Mouse (Mus musculus): ENCODE data around the gene Mpig6b.

Gene Mpig6b

DNA sequence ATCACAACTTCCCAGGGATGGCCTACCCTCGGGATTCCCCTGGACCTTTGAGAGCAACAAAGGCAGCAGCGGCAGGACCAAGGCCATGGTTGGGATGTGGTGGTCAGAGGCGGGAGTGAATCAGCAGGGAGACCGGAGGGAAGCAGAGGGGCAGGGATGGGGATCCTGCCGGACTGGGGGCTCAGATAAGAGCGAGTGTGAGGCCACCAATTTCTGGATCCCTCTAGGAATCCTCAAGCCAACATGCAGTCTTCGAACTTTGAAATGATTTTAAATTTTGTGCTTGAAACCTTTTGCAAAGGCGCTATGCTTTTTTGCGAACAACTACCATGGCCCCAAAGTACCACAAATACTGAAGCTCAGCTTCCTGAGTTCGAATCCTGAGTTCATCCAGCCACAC is at the start of gene Mpig6b:
Gene Mpig6b, minus strand, starts transcription at position 101 of the 400 bp plus-strand sequence.
- DNase-seq = no peak

DNA sequence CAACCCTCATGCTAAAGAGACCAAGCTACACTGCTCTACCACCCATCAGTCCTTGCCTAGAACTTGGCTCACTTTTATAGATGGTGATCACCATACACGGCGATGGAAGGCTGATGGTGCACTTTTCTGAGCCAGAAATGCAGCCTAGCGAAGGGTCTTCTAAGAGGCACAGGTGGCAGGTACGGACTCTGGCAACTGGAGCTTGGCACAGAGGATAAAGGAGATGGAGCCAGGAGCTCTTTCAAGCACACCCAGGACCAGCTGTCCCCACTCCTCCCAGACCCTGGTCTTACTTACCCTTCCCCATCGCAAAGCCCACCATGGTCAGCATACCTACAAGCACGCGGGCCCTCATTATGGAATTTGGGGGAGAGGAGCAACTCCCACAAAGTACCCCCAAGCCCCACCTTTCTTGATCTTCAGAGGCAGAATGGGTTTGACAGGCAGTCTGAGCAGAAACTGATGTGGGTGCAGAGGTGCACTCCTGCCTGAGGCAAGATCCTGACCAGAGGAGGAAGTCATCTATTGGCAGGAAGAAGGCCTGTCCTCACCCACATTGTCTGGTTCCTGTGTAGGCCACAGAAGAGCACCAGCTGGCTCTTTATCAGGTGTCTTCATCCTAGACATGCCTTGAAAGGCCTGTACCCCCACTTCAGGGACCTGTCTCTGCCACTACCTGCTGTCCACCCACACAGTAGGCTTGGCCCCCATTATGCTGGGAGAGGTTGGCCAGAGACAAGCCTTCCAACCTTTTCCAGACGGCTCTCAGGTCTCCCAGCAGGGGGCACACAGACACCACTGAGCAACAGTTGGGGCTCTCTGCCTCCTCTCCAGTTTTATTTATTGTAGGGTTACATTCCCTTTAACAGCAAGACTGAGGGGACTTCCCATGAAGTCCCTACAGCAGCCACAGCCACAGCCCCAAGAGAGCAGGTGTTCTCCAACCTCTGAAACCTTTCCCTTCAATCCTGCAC is 49.3 kb upstream of the Mpig6b start, which contains the start of gene Ly6g5b:
Gene Ly6g5b, minus strand, starts transcription at position 383 of the 974 bp plus-strand sequence.
- DNase-seq = peak; percentile 49

DNA sequence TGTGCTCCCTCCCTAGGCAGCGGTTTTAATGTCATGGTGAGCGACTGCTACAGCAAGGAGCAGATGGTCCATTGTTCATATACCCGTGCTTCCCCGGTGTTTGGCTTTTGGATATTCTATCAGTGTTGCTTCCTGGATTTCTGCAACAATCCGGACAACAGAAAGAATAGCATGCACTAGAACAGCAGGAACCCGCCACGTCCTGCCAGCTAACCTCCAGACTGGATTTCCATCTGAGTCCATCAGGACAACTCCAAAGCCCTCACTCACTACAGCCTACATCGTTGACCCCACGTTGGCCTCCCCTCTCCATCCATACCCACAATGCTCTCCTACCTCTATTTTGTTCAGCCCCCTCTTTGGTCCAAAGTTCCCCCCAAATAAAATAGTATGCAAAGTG is 45.8 kb upstream of the Mpig6b start:
- no peak for DNase-seq

DNA sequence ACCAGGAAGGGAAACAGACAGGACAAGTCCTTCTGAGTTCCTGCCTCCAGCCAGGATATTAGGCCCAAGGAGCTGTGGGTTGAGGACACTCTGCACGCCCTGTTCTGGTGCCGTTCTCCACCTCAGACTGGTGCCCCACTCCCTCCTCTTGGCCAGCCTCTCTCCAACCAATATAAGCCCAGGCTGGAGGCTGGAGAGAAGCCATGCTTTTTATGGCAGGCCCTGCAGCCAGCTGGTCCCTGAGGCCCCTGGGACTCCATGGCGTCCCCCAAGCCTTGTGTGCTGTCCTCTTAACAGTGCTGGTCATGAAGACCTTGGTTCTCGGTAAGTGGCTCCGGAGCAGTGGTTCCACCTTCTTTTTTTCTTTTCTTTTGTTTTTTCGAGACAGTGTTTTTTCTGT is 42.1 kb upstream of the Mpig6b start, which contains the start of gene Ly6g5c:
Gene Ly6g5c, plus strand, starts transcription at position 183 of the 400 bp plus-strand sequence.
- DNase-seq = no peak

DNA sequence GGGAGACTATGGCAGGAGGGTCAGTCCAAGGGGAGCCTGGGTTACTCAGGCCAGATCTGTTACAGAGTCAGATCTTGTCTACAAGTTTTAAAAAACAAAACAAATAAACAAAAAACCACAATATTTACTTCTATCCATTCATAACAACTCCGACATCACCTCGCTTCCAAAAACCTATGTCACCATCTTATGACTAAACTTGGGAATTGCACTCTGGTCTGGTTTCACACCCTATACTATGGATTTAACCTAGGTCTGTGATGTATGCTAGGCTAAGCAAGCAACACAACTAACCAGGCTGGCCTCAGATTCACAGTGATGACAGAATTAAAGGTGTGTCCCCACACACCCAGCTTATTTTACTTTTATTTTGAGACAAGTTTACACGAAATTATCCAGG is 40.5 kb upstream of the Mpig6b start:
- DNase-seq = no peak

DNA sequence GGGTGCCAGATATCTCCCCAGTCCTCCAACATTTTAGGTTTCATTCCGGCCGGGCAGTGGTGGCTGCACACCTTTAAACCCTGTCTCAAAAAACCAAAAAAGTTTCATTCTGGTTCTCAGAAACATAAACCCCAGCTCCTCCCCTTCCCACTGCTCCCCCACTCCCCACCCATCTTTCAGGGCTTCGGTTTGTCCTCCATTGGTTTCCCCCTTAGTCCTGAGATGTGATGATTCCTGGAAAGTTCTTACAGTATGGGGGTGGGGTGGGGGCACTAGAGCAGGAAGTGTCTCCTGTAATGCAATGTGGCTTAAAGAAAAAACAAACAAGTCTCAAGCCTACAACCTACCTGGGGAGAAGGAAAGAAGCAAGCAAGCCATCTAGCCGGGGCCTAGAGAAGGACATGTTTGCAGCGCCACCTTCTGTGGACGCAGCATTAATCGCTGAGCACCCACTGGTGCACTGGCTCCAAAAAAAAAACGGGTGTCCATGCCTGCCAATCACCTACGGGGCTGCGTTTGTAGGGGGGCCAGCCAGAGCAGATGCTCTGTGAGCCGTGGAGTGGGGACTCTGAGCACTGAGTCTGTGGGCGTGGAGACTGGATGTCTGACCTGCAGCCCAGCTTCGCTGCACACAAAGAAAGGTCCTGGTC is 39.9 kb upstream of the Mpig6b start:
- DNase-seq = peak; percentile 73

DNA sequence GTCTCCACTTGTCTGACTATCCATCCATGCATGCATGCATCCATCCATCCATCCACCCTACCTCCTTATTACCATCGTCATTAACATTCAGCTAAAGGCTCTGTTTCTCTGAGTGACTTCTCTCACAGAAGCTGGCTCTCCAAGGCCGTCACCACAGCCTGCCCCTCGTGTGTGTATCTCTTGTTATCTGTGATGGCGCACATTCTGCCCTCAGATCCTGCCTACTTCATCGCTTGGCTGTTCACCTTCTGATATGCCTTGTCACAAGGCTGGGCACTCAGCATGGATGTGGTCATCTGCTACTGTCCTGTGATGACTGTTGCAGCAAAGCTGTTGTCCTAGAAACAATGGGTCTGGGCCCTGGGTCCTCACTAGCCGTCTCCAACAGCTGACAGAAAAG is 38.8 kb upstream of the Mpig6b start:
- no peak for DNase-seq

DNA sequence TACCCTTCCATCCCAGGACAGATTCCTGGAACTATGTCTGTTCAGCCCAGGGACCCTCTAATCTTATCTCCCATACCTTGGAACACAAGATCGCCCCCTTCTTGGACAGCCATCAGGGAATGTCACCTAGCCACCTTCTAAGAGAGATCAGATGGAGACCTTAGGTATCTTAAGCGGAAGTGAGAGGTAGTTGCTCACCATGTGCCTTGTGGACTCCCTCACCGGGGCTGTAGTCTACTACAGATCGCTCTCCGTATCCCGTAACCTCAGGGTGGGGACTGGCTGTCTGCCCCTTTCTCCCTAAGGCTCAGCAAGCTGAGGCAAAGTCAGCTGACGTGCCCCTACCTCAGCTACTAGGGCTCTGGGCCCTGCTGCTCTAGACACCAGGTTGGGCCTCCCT is 38.1 kb upstream of the Mpig6b start:
- no peak for DNase-seq

DNA sequence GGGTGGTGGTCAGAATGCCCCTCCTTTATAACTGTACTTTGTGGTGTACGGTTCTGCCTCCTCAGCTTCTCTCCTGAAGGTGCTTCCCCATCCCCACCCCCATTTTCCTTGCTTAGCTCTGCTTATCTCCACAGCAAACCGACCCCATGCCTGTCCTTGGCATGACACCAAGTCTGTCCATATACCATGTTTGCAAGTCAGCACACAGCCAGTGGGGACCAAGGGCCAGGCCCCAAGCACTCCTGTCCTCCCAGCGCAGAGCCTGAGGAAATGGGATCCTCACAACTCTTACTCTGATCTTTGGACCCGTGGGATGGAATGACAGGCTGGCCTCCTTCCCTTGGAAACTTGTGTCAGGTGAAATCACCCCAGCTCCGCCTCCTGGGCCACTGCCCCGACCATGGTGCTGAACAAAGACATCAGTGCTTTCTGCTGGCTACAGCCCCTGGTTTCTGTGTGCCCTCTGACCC is 37.3 kb upstream of the Mpig6b start:
- DNase-seq = peak; percentile 69

DNA sequence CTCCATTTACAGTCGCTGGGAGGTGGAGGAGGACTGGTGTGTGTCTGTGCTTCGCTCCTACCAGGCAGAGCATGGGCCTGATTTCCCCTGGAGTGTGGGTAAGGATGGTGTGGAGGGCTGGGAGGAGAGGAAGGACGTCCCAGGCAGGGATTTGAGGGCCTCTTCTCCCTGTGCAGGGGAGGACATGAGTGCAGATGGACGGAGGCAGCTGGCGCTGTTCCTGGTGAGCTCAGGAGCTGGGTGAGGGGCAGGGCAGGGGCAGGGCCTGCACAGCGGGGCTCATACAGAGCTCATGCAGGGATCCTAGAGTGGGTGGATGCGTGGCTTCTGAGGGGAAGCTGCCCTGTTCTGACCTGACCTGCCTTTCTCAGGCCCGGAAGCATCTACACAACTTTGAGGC is 36.3 kb upstream of the Mpig6b start:
- no peak for DNase-seq

DNA sequence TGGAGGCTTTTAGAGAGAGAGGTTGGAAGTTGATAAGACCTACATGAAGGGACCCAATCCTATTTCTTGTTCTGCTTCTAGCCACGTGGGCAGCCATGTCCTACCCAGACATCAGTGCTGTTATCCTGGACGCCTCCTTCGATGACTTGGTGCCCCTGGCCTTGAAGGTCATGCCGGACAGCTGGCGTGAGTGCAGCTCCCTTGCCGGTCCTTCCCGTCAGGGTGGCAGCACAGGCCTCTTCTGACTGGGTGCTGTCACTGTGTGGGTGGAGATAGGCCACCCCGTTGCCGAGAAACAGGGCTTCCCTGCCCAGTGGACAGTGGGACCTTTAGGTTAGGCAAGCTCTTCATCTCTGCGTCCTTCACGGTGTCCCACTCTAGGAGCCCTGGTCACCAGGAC is 35.2 kb upstream of the Mpig6b start:
- DNase-seq = no peak

DNA sequence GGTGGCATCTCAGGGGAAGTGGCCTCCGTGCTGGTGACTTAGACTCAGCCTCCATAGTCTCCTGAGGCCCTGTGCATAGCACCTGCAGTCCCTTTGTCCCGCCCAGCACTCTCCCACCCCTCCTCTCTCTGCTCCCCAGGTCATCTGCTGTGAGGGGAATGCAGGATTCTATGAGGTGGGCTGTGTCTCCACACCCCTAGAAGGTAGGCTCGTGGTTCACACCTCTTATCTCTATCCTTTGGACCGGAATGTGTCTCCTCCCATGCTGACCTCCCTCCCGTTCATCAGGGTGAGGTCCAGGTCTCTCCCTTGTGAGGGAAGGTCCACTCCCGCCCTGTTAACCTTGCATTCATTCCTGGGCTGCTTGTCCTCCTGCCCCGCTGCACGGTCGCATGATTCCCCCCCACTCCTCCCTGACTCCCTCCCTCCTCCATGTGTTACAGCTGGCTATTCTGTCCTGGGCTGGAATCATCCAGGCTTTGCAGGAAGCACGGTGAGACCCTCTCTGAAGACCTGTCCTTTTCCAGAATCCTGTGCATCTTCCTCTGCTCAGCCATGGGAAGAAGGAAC is 34.3 kb upstream of the Mpig6b start:
- peak; percentile 61 for DNase-seq

DNA sequence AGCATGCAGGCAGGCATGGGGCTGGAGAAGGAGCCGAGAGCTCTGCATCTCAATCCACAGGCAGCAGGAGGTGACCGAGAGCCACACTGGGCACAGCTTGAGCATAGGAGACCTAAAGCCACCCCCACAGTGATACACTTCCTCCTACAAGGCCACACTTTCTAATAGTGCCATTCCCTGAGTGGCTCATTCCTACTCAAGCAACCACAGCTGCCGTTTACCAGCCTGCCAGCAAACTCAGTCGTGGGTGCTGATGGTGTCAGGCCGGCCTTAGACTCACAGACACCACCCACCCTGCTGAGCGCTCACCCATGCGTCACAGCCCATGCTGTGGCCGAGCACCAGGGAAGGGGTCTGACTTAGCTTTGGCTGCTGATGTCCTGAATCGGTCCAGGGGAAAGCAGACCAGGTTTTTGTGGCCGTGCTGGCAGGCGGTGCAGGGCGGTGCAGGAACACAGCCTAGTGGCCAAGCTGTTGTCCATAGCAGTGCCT is 31.2 kb upstream of the Mpig6b start:
- DNase-seq = peak; percentile 60

DNA sequence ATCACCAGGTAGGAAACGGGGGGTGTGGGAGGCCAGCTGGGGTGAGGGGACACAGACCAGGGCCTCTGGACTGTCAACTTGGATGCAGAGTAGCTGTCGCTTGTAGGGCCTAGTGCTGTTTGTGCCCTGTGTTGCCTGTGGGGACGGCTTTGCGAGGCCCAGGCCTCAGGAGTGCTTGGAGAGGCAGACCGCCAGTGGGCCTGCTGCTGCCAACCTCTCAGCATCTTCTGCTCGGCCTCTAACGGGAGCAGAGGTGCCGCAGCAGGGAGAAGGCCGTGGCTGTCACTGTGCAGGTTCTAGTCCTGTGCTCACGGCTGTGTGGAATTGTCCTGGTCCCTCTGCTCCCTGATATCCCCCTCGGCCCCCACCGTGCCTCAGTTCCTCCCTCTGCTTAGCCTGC is 30.6 kb upstream of the Mpig6b start:
- DNase-seq = no peak

DNA sequence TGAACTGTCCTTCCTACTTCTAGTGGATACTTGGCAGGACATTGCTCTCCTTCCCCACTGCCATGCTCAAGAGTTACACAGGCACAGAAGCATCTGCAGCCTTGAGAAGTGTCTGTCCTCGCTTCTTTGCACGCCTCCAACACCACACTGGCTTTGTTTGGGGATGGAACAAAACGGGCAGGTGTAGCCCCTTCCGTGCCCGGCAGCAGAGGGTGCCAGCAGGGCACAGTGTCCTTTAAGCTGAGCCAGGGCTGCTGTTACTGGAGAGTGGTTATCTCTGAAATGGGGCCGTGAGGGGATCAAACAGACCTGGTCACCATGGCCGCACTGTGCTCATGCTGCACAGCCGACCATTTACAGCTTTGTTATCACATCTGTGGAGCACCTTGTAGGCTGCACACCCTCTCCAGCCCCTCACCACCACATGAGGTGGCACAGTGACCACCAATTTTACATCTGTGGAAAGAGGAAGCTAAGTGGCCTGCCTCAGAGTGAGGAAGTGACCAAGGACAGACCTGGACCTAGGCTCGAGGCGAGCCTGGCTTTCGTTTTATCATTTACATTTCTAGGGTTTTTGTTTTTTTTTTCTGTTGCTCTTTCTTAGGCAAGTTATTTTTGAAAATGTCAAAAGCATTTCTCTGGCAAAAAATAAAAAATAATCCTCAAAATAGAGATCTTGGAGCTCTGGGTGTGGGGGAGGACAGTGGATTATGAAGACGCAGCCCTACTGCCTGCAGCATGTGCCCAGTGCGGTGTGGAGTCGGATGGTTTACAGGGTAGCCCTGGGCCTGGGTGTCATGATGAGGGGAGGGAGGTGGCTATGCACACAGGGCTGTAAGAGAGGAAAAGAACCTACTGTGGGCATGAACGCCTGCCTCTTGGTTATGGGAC is 28.7 kb upstream of the Mpig6b start:
- no peak for DNase-seq

DNA sequence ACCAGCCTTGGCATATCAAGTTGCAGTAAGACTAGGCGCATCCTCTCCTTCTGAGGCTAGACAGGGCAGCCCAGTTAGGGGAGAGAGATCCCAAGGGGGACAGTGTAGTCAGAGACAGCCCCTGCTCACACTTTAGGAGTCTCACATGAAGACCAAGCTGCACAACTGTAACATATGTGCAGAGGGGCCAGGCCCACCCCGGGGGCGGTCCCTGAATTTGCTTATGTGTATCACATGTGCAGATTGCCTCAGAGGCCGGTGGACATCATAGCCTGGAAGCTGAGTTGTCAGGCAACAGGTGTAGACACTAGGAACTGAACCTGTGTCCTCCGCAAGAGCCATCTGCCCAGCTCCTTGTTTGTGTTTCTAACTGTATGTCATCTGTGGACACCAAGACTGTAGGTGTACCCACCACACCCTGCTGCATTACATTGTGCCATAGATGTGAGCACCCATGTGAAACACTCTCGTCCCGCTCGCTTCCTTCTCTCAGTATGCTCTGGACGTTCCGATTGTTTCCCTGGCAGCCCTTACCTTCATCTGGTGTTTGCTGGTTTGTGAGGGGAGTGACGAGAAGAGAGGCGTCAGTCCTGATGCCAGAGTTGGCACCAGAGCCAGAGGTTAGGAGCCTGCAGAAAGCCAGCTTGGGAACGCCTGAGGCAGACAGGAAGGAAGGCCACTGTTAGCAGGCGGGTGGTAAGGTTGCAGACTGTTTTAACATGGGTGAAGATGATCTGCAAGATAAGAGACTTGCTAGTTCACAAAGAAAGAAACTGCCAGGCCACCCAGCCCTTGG is 26.6 kb upstream of the Mpig6b start:
- no peak for DNase-seq

DNA sequence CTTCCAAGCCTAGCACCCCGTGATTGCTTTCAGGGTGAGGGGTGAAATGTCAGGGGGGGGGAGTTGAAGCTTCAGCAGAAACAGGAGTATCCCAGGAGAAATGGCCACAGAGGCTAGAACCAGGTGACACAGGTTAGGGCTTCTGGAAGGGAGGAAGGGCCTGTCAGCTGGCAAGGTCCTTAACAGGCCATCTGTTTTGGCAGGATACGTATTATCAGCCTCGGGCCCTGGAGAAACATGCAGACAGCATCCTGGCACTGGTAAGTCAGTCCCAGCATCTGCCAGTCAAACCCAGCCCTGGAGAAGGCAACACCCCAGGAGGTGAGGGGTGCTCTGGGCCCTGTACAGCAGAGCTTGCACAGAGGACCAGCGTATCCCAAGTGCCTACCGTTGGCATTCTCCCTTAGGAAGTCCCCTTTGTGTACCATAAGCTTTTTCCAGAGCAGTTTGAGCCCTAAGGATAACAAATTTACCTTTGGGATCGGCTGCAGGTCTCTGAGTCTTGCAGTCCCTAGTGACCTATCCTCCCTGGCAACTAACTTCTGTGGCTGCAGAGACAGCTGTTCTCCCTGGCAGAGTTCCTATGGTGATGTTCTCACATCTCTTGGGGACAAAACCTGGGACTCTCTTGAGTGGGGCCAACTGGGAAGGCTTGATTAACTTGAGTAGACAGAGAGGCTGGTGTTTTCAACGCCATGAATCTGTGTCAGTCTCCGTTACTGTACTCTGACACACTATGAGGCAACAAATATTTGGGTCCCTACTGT is 24.4 kb upstream of the Mpig6b start:
- no peak for DNase-seq

DNA sequence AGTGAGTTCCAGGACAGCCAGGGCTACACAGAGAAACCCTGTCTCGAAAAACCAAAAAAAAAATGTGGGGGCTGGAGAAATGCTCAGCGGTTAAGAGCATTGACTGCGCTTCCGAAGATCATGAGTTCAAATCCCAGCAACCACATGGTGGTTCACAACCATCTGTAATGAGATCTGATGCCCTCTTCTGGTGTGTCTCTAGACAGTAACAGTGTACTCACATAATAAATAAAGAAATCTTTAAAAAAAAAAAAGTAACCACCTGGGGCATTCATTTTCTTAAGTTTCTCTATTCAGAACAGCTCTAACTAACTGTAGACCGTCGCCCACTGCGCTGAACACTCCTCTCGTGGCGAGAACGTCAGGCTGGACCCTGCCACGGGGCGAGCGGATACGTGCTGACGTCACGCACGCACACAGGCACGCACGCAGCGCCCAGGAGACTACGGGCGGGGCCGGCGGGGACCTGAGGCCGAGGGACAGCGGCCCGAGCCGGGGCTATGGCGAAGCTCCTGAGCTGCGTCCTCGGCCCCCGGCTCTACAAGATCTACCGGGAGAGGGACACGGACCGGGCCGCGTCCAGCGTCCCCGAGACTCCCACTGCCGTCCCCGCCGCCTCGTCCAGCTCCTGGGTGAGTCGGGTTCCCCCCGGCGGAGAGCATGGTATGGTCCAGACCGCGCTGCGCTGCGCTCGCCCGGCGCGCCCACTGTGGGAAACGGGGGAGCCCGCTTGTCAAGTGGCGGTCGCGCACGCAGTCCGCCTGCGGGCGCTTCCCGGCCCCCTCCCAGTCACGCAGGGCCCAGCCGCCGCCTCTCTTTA is 23.1 kb upstream of the Mpig6b start, which contains the start of gene Abhd16a:
Gene Abhd16a, plus strand, starts transcription at position 439 of the 820 bp plus-strand sequence.
- DNase-seq = peak; percentile 97

DNA sequence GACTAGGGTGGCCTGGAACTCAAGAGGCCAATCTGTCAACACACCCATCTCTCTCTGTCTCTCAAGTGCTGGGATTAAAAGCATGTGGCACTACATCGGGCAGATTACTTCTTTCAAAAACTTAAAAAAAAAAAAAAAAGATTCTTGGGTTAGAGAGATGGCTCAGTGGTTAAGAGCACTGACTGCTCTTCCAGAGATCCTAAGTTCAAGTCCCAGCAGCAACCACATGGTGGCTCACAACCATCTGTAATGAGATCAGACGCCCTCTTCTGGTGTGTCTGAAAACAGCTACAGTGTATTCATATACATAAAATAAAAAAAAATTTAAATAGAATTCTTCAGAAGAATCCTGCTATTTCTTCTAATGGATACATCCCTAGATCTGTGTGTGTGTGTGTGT is 22.2 kb upstream of the Mpig6b start:
- DNase-seq = no peak
